Mouse (Mus musculus): ENCODE data around the gene Ralgps1.

The Ralgps1 gene

GRCm38 (mm10) chr2:33370777-33371647 lies at the start of gene Ralgps1:
Ralgps1 (minus strand) TSS chr2:33371486.
- DNase-seq (ENCODE audit: low read depth, low spot score), result peak; percentile 95

- no peak for DNase-seq (ENCODE audit: low read depth, low spot score)
These were observed 46.2 kb upstream of the Ralgps1 start for GRCm38 (mm10) chr2:33417454-33417853.

- DNase-seq (ENCODE audit: low read depth, low spot score), result no peak
These were observed 42.7 kb upstream of the Ralgps1 start for GRCm38 (mm10) chr2:33414019-33414418.

GRCm38 (mm10) chr2:33412111-33412510 lies 40.8 kb upstream of the Ralgps1 start:
- DNase-seq (ENCODE audit: low read depth, low spot score), result no peak

GRCm38 (mm10) chr2:33403511-33404003 lies 32.3 kb upstream of the Ralgps1 start:
- DNase-seq (ENCODE audit: low read depth, low spot score), result peak; percentile 10

GRCm38 (mm10) chr2:33402638-33403037 lies 31.4 kb upstream of the Ralgps1 start:
- DNase-seq (ENCODE audit: low read depth, low spot score), result no peak

- peak; percentile 26 for DNase-seq (ENCODE audit: low read depth, low spot score)
These were observed 30.9 kb upstream of the Ralgps1 start for GRCm38 (mm10) chr2:33402236-33402635.

GRCm38 (mm10) chr2:33401217-33401616 lies 29.9 kb upstream of the Ralgps1 start:
- no peak for DNase-seq (ENCODE audit: low read depth, low spot score)

- no peak for DNase-seq (ENCODE audit: low read depth, low spot score)
These were observed 29.3 kb upstream of the Ralgps1 start for GRCm38 (mm10) chr2:33400541-33400940.

- no peak for DNase-seq (ENCODE audit: low read depth, low spot score)
These were observed 27.8 kb upstream of the Ralgps1 start for GRCm38 (mm10) chr2:33399091-33399490.

GRCm38 (mm10) chr2:33397036-33397435 lies 25.8 kb upstream of the Ralgps1 start:
- DNase-seq (ENCODE audit: low read depth, low spot score), result no peak

GRCm38 (mm10) chr2:33395053-33395452 lies 23.8 kb upstream of the Ralgps1 start:
- DNase-seq (ENCODE audit: low read depth, low spot score), result no peak

GRCm38 (mm10) chr2:33393951-33394635 lies 22.8 kb upstream of the Ralgps1 start:
- DNase-seq (ENCODE audit: low read depth, low spot score), result no peak

- no peak for DNase-seq (ENCODE audit: low read depth, low spot score)
These were observed 21.7 kb upstream of the Ralgps1 start for GRCm38 (mm10) chr2:33393021-33393420.

GRCm38 (mm10) chr2:33371648-33372408 lies 542 bp upstream of the Ralgps1 start:
- DNase-seq (ENCODE audit: low read depth, low spot score), result peak; percentile 9

GRCm38 (mm10) chr2:33370276-33370776 lies 960 bp downstream of the Ralgps1 start:
- no peak for DNase-seq (ENCODE audit: low read depth, low spot score)

GRCm38 (mm10) chr2:33369453-33369852 lies 1.8 kb downstream of the Ralgps1 start:
- no peak for DNase-seq (ENCODE audit: low read depth, low spot score)

- DNase-seq (ENCODE audit: low read depth, low spot score), result no peak
These were observed 2.8 kb downstream of the Ralgps1 start for GRCm38 (mm10) chr2:33368486-33368885.

- no peak for DNase-seq (ENCODE audit: low read depth, low spot score)
These were observed 5.4 kb downstream of the Ralgps1 start for GRCm38 (mm10) chr2:33365703-33366471.

GRCm38 (mm10) chr2:33364656-33365055 lies 6.6 kb downstream of the Ralgps1 start:
- DNase-seq (ENCODE audit: low read depth, low spot score), result no peak

GRCm38 (mm10) chr2:33363890-33364289 lies 7.4 kb downstream of the Ralgps1 start:
- no peak for DNase-seq (ENCODE audit: low read depth, low spot score)
